Mouse (Mus musculus) granulocyte monocyte progenitor cell, adult 5-6 weeks (primary cell): ENCODE results near the gene Gadd45b. TPM values are rescaled to one million over a fixed set of nuclear protein-coding genes. Genes with fewer than 3 reads are reported as not detected.

Source experiments
- ATAC-seq: replicated peaks from 2 replicates; pipeline ENCODE4 v1.8.0; 2016; ENCODE audit warnings: mild to moderate bottlenecking, moderate TSS enrichment, inconsistent platforms; ENCODE audit not compliant: poor library complexity, severe bottlenecking
- total RNA-seq, 2 experiments: library from RNA; stranded (forward) in 1 of 2; stranded (reverse) in 1 of 2; fragments of 200-712, 200-1000 nt in 1 of 2; fragments of >200 nt in 1 of 2; fragmentation: Nextera tagmentation in 1 of 2; gene quantifications; 2 replicates each; pipeline ENCODE4 v1.2.3; 2014 to 2017

Gadd45b gene
- total RNA-seq, 2 experiments from 2014 or later, result 20.1 to 27.6 TPM

- no peak for ATAC-seq
Observed at GRCm38 (mm10) chr10:80934136-80934985, 4.5 kb downstream of the Gadd45b start.

DNA sequence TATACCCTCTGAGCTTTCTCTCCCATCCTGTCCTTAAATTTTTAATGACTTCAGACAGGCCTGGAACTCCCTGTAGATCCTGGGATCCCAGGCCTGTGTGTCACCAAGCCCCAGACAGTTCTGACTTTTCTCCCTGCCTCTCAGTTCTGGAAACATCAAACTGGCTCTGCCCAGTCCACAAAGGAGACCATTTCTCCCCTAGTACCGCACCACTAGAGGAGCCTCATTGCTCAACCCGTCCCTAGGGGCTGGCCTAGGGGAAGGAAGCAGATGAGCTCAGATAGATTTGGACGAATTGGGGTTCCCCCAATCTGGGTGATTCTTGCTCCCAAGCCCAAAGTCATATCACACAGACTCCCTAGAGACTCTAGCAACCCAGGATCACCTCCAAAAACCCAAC, 5.4 kb downstream of the Gadd45b start:
- peak; percentile 31 for ATAC-seq

- ATAC-seq, result no peak
Observed at GRCm38 (mm10) chr10:80935698-80936097, 5.8 kb downstream of the Gadd45b start.

DNA sequence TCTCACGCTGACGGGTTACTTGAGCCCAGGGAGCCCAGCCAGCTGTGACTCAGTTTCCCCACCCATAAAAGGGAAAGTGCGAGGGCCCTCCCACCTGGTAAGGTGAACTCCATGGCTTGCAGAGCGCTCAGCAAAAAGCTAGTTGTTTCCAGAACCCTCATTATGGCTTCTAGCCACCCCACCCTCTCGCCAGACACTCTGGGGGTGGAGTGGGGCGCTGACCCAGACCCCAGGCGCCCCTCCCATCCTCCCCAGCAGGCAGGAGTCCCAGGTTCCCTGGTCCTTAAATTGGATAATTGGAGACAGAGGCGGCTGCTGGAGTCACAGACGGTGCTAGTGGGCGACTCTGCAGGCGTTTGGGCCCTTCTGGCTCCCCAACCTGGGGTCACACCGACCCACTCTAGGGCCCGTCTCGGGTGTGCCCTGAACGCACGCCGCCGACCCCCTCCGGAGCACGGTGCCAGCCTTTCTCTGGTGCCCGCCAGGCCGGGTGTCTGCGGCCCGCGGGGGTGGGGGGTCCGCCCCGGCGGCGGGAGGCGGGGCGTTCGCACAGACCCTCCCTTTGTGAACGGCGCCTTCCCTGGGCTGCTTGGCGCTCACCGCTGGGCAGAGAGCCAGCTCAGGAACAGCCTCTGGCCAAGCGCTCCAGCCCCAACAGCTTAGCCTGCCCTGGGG, 6.4 kb downstream of the Gadd45b start:
- no peak for ATAC-seq

DNA sequence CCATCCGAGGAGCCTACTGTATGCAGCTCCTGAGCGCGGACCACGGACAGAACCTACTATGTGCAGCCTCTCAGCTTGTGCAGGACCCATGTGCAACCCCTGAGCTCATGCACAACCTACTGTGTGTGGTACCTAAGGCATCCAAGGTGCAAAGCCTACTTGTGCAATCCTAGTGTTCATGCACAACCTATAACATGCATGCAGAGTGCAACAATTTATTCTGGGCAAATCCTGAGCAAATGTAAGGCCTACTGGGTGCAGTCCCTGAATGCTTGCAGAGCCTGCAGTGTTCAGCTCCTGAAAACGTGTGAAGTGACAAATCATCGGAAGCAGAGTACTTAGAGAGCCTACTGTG, 6.9 kb downstream of the Gadd45b start:
- no peak for ATAC-seq

GRCm38 (mm10) chr10:80937646-80938045, 7.8 kb downstream of the Gadd45b start:
- no peak for ATAC-seq

- ATAC-seq, result peak; percentile 30
Observed at GRCm38 (mm10) chr10:80938831-80939550, 9.1 kb downstream of the Gadd45b start.

DNA sequence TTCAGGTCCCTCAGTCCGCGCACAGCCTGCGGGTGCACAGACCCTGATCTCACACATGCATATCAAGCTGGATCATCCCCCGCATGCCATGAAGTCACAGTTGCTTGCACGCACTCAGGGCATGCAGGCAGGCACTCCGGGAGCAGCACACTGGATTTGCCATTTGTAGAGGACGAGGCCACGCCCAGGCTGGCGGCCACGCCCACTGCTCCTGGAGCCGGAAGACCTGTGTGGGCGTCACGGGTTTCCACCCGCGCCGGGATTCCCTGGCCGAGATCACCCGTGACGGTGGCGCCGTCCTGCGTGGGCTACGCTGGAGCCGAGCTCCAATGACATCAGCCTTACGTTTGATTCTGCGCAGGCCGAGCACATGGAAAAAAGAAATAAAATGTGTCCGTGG, 9.8 kb downstream of the Gadd45b start:
- peak; percentile 40 for ATAC-seq

- ATAC-seq, result peak; percentile 35
Observed at GRCm38 (mm10) chr10:80940320-80940987, 10.6 kb downstream of the Gadd45b start.

GRCm38 (mm10) chr10:80940988-80941347, 11.1 kb downstream of the Gadd45b start:
- ATAC-seq, result no peak

DNA sequence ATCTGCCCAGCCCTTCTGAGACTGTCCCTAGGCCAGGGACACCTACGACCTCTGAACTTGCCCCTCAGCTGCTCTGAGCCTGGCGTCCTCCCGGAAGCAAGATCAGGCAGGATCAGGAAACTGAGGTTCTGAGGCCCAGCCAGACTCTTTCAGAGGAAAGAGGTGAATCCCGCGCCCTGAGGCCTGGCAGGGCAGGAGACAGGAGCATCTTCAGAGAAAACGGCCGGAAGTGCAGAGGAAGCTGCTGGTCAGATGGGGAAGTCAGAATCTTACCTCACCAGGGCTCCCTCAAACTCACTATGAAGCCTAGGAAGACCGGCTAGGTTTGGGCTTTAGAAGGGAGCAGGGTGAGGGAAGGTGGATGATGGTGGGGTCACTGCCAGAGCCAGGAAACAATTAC, 13.0 kb downstream of the Gadd45b start:
- peak; percentile 53 for ATAC-seq

- no peak for ATAC-seq
Observed at GRCm38 (mm10) chr10:80943701-80944100, 13.8 kb downstream of the Gadd45b start.

- 0 out of 2 replicates have a peak, but pooled peaks have one; percentile 34 for ATAC-seq
Observed at GRCm38 (mm10) chr10:80944231-80944630, 14.4 kb downstream of the Gadd45b start.

DNA sequence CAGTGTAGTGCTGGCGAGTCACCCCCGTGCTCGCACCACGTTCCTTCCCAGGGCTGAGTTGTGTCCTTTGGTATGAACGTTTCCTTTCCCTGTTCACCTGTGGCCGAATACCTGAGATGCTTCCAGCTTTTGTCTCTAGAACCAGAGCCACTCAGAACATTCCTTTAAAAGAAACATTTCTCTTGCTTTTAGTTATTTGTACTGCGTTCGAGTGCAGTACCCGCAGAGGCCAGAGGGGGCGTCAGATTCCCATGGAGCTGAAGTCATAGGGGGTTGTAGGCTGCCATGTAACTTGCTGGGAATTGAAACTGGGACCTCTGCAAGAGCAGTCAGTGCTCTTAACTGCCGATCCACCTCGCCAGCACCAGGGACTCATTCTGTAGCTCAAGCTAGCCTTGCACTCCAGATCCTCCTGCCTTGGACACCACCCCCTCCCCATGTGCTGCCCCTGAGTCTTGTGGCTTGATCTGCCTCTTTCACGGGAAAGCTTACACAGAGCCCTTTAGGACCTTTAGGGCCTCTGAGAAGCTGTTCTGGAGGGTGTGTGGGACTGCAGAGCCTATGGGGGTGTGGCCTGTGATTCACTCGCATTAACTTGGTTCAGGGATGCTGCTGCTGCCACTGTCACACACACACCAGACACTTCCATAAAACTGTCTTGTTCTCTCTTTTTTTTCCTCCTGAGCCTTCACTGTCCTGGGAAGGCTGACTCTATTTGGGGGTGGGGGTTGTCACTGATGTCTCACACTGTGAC, 17.0 kb downstream of the Gadd45b start:
- no peak for ATAC-seq

DNA sequence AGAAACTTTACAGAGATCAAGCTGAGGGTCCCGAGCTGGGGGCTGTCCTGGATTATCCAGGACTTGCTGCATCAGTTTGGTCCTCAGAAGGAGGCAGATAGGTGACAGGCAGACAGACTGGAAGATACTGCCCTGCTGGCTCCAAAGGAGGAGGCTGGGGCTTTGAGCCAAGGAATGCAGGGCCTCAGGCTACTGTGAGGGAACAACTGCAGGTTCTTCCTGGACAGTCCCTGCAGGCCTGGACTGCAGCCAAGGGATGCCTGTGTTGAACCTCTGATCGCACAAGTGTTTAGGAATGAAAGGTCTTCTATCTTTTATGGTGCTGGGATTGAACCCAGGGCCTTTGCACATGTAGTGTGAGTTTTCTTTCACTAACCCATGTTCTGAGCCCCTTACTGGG, 17.9 kb downstream of the Gadd45b start:
- no peak for ATAC-seq

GRCm38 (mm10) chr10:80948570-80948969, 18.7 kb downstream of the Gadd45b start:
- ATAC-seq, result peak; percentile 60

GRCm38 (mm10) chr10:80949081-80949480, 19.2 kb downstream of the Gadd45b start:
- ATAC-seq, result no peak

DNA sequence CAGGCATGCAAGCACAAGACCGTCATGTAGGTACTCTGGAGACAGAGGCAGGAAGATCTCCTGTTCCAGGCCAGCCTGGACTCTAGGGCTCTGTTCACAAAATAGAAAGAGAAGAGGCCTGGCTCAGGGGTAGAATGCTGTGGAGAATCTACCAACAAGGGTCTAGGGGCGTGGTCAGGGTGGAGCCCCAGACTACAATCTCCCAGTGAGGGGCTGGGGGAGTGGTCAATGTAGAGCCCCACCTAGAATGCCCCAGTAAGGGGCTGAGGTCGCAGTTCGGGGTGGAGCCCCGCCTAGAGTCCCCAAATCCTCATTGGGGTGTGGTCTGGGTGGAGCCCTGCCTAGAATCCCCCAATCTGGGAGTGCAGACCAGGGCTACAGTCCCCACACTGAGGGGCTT, 20.4 kb downstream of the Gadd45b start:
- no peak for ATAC-seq

GRCm38 (mm10) chr10:80951761-80952390, 22.0 kb downstream of the Gadd45b start:
- no peak for ATAC-seq
